Mouse (Mus musculus): ENCODE measurements around the gene Olfr547.
A peak's percentile ranks its signal among the peaks of the same experiment; 100 is the strongest.
"Not testable (repeated sequence)": the region's sequence is repeated elsewhere in the genome, so short reads cannot be mapped to it uniquely, and the experiment has no call there.

Olfr547 gene

DNA sequence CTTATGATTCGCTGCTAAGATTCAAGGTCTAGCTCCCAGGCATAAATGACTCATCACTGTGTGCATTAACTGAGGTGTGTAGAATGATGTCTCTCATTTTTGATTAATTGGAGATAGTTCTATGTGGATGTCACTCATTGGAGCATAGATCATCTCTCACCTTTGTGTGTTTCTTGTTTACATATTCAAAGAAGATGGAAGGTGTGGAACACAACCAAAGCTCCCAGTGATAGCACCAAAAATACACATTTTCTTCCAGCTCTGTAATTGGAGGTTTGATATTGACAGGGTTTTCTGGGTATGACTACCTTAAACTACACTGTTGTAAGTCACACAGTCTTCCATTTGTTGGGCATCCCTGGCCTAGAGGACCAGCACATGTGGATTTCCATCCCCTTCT is at the start of gene Olfr547:
TSS of gene Olfr547 (plus strand) at position 301 of the 400 bp plus-strand sequence.
- no peak for DNase-seq (ENCODE audit: low spot score)

DNA sequence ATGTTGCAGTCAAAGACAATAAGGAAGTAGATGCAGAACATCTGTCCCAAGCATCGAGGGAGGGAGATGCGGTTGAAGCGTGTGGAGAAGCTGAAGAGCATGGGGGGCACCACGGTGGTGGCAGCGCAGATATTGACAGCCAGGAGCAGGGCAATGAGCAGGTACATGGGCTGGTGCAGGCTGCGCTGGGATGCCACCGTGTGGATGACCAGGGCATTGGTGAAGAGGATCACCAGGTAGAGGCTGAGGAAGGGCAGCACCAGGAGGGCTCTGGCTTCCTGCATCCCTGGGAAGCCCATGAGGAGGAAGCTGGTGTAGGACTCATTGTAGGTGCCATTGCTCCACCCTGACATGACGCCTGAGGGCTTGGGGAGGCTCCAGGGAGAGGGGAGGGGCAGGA is 49.8 kb upstream of the Olfr547 start:
- DNase-seq (ENCODE audit: low spot score): not testable (repeated sequence)

DNA sequence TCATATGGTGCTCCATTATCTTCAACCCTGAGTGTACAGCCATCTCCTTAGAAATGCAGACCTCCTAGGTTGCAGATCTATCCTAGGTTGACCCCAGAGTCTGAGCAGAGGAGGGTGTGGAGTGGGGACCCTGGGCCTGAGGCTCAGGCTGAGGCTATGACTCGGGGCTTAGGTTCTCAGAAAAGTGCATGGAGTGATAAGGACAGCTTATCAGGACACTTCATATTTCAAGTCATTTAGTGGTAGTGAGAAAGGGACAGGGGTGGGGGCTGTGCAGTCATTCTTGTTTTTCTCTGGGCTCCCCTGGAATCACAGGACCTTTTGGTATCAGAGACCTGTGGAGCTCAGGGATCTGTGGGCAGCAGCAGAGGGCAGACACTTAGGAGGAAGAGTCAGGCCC is 48.4 kb upstream of the Olfr547 start:
- DNase-seq (ENCODE audit: low spot score): no peak

DNA sequence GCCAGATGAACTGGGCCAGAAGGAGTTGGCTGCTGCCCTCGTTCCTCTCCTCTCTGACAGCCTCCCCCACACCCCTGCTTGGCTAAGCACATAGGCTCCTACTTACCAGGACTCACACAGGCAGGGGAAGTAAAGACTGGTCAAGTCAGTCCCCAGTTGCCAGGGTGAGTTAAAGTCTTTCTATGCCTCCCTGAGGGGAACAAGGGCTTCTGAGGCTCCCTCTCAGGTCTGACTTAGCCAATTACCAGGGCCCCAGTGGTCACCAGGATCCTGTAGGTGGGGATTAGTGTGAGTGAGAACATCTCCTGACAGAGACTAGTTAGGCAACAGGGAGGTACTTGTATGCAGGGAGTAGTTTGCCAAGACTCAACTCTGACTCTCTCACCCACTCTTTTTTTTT is 46.4 kb upstream of the Olfr547 start, which contains the start of gene Olfr544:
TSS of gene Olfr544 (minus strand) at position 153 of the 400 bp plus-strand sequence.
- DNase-seq (ENCODE audit: low spot score): no peak

DNA sequence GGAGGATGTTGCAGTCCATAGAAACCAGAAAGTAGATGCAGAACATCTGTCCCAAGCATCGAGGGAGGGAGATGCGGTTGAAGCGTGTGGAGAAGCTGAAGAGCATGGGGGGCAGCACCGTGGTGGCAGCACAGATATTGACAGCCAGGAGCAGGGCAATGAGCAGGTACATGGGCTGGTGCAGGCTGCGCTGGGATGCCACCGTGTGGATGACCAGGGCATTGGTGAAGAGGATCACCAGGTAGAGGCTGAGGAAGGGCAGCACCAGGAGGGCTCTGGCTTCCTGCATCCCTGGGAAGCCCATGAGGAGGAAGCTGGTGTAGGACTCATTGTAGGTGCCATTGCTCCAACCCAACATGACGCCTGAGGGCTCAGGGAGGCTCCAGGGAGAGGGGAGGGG is 40.1 kb upstream of the Olfr547 start:
- not testable (repeated sequence) for DNase-seq (ENCODE audit: low spot score)

DNA sequence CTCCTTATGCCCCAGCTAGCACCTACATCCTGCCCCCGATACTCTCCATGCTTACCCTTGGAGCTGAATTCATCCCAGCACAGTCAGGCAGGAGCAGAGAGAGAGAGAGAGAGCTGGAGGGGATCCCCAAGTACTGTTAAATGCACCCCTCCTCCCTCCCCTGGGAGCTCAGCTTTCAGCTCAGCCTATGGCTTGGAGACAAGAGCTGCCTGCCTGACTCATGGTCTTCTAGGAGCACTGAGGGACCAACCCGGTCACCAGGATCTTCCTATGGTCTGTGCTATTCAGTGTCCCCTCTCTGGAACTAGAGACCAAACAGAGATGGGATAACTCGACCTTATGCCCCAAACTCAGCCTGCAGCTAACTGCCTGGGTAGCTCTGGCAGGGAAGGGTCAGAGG is 35.1 kb upstream of the Olfr547 start, which contains the start of gene Olfr545:
TSS of gene Olfr545 (minus strand) at position 101 of the 400 bp plus-strand sequence.
- no peak for DNase-seq (ENCODE audit: low spot score)

GRCm38 (mm10) chr7:102501986-102502385 is 32.6 kb upstream of the Olfr547 start:
- no peak for DNase-seq (ENCODE audit: low spot score)

DNA sequence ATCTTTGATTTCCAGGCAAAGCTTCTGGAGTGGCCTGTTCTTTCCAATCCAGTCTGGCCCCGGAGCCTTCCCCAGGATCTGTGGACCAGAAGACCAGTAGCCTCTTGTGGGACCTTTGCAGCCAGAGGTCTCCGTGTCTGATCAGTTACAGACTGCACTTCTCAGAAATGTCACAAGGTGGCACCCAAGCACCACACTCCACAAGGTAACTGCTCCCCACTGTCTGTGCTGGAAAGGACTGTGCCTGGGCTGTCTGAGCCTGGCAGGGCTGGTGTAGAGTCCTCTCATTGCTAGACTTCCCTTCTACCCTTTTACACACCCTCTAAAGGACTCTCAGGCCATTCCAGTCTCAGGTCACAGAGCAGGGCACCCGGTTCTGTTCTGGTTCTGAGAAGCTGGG is 27.7 kb upstream of the Olfr547 start:
- peak; percentile 54 for DNase-seq (ENCODE audit: low spot score)

- DNase-seq (ENCODE audit: low spot score): no peak
These were observed 26.5 kb upstream of the Olfr547 start for GRCm38 (mm10) chr7:102508066-102508465.

DNA sequence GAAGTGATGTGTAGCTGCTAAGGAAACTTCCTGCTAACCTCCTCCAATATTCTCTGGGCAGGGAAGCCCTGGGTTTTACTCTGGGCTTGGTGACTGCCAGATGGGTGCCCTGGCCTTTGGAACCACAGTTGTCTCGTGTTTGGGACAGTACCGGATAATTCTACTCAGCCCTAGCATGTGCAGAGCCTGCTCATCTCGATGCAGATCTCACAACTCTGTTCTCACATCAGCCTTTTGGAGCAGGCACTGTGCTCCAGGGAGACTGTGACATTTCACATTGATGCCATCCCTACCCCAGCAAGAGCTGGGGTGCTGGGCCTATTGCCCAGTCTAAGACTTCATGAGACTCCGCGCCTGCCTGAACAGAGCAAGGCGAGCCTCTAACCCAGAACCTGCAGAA is 25.9 kb upstream of the Olfr547 start:
- DNase-seq (ENCODE audit: low spot score): no peak

DNA sequence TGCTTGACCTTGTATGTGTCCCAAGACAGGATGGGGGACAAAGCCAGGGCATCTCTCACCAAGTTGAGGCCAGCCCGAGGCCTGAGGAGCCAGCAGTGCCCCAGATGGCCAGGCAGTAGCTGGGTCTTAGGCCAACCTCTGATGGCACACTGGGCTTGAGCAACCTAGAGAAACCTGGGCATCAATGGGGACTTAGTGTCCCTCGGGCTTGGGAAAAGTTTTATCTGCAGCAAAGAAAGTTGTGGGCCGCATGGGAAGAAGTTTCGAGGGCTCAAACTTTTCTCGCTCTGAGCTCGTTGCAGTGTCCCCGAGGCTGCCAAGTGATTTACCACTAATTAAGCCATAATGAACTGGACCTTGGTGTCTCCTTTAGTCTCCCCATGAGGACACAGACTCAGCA is 24.8 kb upstream of the Olfr547 start:
- DNase-seq (ENCODE audit: low spot score): no peak

DNA sequence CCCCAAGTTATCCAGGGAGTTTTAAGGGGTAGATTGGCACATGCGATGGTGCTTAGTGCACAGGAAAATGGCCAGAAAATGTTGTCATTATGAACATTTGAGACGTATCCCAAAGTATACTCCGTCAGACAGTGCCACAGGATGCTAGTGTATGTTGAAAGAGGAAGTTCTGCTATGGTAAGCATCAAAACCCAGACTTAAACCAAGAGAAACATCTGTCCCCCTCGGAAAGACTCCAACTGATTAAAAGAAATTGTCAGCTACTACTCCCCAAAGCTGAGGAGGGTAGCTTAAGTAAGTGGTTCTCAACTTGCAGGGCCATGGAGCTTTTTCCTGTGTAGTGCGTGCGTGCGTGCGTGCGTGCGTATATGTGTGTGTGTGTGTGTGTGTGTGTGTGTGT is 22.6 kb upstream of the Olfr547 start:
- DNase-seq (ENCODE audit: low spot score): no peak

DNA sequence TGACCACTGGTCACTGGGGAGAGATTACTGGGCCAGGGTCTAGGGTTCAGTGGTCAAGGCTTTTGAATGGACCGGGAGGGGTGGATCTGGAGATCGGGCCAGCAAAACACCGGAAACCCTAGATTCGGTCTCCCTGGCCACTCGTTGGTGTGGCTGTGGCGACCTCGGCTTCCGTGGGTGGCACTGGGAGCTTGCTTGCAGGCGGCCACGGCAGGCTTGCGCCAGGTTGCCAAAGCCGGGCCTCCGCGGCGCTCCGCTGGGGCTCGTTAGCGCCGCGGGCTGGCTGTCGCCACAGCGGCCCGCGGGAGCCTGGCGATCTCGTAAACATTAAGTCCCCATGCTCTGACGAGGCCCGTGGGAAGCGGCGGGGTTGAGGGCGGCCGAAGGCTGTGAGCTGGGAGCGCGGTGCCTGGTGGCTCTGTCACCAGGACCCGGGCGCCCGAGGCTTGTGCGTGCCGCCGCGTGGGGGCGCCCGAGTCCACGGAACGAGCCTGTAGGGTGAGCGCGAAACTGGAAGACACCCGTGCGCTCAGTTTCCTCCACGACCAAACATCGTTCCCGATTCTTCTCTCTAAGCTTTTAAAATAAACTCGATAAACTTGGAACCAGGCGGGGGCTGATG is 21.6 kb upstream of the Olfr547 start:
- peak; percentile 95 for DNase-seq (ENCODE audit: low spot score)

- DNase-seq (ENCODE audit: low spot score): no peak
These were observed 20.4 kb upstream of the Olfr547 start for GRCm38 (mm10) chr7:102514144-102514543.

DNA sequence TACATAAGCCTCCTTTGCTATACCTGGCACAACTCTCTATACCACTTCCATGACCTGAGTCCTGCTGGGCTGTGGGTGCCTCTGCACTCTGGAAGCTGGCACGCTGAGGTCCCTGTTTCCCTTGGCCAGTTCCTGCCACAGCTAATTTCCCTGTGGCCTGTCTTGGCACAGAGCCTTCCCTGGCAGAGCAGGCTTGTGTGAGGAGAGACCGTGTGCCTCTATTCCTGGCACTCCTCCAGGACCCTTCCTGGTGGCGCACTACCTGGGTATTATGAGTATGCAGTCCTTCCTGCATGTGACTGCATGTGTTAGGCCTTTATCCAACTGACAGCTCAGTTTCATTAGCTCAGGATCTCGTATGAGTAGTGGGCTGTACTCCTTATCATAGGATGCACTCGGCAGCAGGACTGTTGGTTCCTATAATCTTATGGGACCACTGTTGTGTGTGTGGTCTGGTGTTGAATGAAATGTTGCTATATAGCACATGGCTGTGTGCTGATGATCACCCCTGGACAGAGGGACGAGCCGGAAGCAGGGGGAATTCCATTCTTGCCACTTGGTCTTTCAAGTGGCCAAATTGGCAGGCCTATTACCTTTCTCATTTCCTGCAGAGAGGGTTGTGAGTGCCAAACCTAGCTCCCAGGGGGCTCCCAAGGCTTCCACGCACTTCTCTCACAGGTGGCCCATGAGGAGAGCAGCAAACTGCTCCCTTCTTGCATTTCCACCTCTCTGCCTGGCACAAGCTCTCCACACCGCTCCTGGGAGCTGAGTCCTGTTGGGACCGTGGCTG is 18.1 kb upstream of the Olfr547 start:
- DNase-seq (ENCODE audit: low spot score): no peak

DNA sequence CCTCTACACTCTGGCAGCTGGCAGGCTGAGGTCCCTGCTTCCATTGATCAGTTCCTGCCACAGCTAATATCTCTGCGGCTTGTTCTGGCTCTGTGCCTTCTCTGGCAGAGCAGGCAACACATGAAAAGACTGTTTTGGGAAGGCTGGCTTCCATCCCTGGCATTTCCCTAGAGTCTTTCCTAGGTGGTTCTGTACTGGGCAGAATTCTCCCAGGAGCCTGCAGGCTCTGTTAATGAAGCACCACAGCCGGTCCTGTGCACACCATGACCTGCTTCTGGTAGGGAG is 17.6 kb upstream of the Olfr547 start:
- no peak for DNase-seq (ENCODE audit: low spot score)

DNA sequence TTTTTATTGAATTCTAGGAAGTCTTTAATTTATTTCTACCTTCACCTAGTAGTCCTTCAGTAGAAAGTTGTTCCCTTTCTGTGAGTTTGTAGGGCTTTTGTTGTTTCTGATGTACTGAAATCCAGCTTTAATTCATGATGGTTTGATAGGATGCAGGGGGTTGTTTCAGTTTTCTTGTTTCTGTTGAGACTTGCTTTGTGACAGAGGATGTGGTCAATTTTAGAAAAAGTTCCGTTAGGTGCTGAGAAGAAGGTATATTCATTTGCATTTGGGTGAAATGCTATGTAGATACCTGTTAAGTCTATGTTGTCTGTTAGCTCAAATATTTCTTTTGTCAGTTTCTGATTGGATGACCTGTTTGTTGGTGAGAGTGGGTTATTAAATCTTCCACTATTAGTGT is 5.5 kb upstream of the Olfr547 start:
- no peak for DNase-seq (ENCODE audit: low spot score)

DNA sequence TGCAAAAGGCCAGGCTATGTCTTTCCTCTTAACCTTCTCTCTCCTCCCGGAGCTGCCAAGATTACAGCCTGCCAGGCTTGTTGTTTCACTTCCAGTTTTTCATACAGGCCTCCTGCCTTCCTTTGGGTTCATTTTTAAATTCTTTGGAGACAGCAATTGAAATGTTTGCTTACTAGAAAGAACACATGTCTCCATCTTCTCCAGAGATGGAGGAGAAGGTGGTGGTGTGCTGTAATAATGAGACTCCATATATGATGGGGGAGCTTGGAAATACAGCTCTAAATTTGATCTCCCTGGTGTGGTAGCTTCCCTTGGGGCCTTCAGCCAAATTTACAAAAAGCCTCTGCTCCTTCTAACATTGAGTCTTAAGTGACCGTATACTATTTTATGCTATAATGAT is 6.0 kb downstream of the Olfr547 start, which contains the start of gene Olfr548-ps1:
TSS of gene Olfr548-ps1 (plus strand) at position 301 of the 400 bp plus-strand sequence.
- no peak for DNase-seq (ENCODE audit: low spot score)

DNA sequence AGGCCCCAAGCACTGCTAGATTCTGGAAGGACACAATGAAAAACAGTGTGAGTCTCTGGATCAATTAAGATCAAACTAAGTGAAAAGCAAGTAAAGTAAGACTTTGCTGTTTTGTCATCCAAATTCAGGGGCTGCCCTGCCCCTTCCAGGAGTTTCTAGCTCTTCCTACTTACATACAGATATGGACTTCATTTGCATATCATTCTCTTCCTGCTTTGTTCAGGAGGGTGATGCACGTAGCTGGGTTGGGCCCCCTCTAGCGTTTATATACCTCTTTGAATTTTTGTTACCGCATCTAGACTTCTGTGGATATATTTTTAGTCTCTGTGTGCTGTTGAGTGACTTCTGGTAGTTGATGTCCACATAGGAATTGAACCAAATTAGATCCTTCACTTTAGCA is 6.7 kb downstream of the Olfr547 start:
- no peak for DNase-seq (ENCODE audit: low spot score)

DNA sequence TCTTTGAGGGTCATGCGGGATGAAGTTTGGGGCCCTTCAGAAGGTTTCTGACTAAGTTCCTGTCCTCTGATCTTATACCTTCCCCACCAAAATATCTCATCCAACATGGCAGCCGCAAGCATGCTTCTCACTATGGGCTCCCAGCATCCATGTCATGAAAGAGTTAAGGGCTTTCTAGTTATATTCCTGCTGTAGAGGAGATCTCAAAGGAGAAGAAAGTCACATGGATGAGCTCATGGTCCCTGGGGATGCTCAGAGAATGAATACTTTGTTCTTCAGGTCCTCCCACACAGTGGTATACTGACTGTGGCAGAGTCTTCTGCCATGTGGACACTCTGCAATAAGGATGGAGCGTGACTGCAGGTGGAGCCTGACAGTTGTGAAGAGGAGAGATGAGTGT is 15.0 kb downstream of the Olfr547 start, which contains the start of gene Olfr549:
TSS of gene Olfr549 (plus strand) at position 301 of the 400 bp plus-strand sequence.
- no peak for DNase-seq (ENCODE audit: low spot score)

DNA sequence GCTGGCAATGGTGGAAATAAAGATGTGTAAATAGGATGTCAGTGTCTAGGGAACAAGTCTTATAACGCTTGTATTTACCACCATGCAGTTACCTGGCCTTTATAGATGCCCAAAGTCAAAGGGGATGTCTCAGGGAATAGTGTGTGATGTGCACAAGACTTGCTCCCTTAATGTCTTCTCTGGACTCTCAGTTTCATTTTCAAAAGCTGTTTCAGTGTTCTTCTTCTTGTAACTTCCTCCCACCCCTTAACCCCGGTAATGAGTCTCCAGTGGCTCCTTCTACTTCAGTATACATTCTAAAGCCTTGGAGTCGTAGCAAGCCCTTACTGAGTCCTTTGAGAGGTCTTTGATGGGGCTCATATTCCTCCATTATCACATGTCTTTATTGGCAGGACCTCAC is 18.7 kb downstream of the Olfr547 start:
- no peak for DNase-seq (ENCODE audit: low spot score)

DNA sequence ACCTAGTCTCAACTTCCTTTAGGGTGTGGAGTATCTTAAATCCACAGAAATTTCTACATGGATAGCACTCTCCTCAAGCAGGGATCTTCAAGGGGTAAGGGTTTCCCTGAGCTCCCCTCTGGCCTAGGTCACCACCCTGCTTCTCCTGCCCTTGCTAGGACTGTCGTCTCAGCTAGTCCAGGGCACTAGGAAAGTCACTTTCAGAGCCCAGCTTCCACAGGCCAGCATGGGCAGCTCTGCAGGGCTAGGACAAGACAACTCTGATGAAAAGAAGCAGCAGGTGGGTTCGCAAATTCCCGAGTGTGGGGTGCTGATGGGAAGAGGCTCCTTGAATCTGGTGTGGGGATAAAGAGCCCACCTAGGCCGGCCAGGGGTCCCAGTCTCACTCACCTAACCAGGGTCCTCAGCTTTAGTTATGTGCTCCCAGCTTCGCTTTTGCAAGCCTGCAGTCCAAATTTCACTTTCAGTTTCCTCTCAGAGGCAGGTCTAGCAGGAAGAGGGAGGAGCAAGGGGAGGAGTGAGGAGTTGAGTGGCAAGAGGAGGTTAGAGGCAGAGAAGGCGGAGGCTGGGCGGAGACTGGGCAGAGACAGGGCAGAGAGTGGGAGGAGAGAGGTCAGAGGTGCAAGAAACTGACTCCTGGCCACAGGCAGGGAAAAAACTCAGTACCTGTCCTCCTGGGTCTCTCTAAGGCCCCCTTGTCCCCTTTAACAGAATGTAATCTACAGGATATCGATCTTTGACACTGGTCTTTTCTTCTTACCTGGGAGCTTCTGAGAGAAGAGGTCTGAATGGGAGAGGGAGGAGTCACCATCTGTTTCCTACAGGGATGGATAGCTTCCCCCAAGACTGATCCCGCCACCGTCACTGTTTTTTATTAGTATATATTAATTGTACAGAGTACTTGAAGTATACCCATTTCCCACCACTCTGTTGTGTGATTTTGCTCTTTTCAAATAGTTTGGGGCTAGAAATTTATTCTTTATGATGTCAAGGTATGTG is 30.7 kb downstream of the Olfr547 start, which contains the start of gene Trim21:
TSS of gene Trim21 (minus strand) at position 488 of the 999 bp plus-strand sequence.
- peak; percentile 78 for DNase-seq (ENCODE audit: low spot score)
